Mouse (Mus musculus): ENCODE measurements around the gene Fbxo21.
A peak's percentile ranks its signal among the peaks of the same experiment; 100 is the strongest.

The Fbxo21 gene

GRCm38 (mm10) chr5:118025880-118026279 is 49.4 kb downstream of the Fbxo21 start:
- no peak for DNase-seq (ENCODE audit: low spot score)

GRCm38 (mm10) chr5:118026343-118026742 is 49.8 kb downstream of the Fbxo21 start:
- DNase-seq (ENCODE audit: low spot score): no peak

GRCm38 (mm10) chr5:118027101-118027697 is 50.7 kb downstream of the Fbxo21 start:
- no peak for DNase-seq (ENCODE audit: low spot score)

GRCm38 (mm10) chr5:118027698-118028190 is 51.2 kb downstream of the Fbxo21 start, which contains the start of gene Tesc:
Tesc (plus strand) TSS chr5:118027743.
- peak; percentile 56 for DNase-seq (ENCODE audit: low spot score)

- DNase-seq (ENCODE audit: low spot score): peak; percentile 60
Measured at GRCm38 (mm10) chr5:118028191-118029034, 51.9 kb downstream of the Fbxo21 start.

- DNase-seq (ENCODE audit: low spot score): no peak
Measured at GRCm38 (mm10) chr5:118029035-118029408, 52.5 kb downstream of the Fbxo21 start.

GRCm38 (mm10) chr5:118029420-118029819 is 52.9 kb downstream of the Fbxo21 start:
- DNase-seq (ENCODE audit: low spot score): no peak

GRCm38 (mm10) chr5:118030022-118030675 is 53.6 kb downstream of the Fbxo21 start:
- no peak for DNase-seq (ENCODE audit: low spot score)

- DNase-seq (ENCODE audit: low spot score): no peak
Measured at GRCm38 (mm10) chr5:118031059-118031458, 54.5 kb downstream of the Fbxo21 start.

- no peak for DNase-seq (ENCODE audit: low spot score)
Measured at GRCm38 (mm10) chr5:118031508-118031907, 55.0 kb downstream of the Fbxo21 start.

- no peak for DNase-seq (ENCODE audit: low spot score)
Measured at GRCm38 (mm10) chr5:118033328-118033727, 56.8 kb downstream of the Fbxo21 start.

- no peak for DNase-seq (ENCODE audit: low spot score)
Measured at GRCm38 (mm10) chr5:118033740-118034139, 57.2 kb downstream of the Fbxo21 start.

GRCm38 (mm10) chr5:118034632-118035031 is 58.1 kb downstream of the Fbxo21 start:
- DNase-seq (ENCODE audit: low spot score): no peak

- DNase-seq (ENCODE audit: low spot score): no peak
Measured at GRCm38 (mm10) chr5:118035786-118036185, 59.3 kb downstream of the Fbxo21 start.

- DNase-seq (ENCODE audit: low spot score): no peak
Measured at GRCm38 (mm10) chr5:118036888-118037797, 60.6 kb downstream of the Fbxo21 start.

GRCm38 (mm10) chr5:118037798-118038484 is 61.4 kb downstream of the Fbxo21 start:
- DNase-seq (ENCODE audit: low spot score): no peak

GRCm38 (mm10) chr5:118039241-118039668 is 62.7 kb downstream of the Fbxo21 start:
- DNase-seq (ENCODE audit: low spot score): no peak

GRCm38 (mm10) chr5:118042599-118042998 is 66.1 kb downstream of the Fbxo21 start:
- no peak for DNase-seq (ENCODE audit: low spot score)

GRCm38 (mm10) chr5:118043761-118044160 is 67.2 kb downstream of the Fbxo21 start:
- DNase-seq (ENCODE audit: low spot score): no peak

GRCm38 (mm10) chr5:118044907-118045306 is 68.4 kb downstream of the Fbxo21 start:
- DNase-seq (ENCODE audit: low spot score): no peak

- DNase-seq (ENCODE audit: low spot score): no peak
Measured at GRCm38 (mm10) chr5:118045385-118045784, 68.9 kb downstream of the Fbxo21 start.

Data from testis, postnatal 10 days (tissue).